Mouse (Mus musculus) c-Kit-negative CD71-positive TER-119-positive erythroid progenitor cells, embryonic 14.5 days (primary cell): ENCODE measurements around the gene Zfp619.
A peak's percentile ranks its signal among the peaks of the same experiment; 100 is the strongest.
"Not testable (repeated sequence)": the region's sequence is repeated elsewhere in the genome, so short reads cannot be mapped to it uniquely, and the experiment has no call there.

ENCODE experiments used
- DNase-seq: peaks from one replicate; pipeline ENCODE4 v3.0.0-alpha.2; 2013; ENCODE audit warnings: low read depth, low spot score

Zfp619 gene

GRCm38 (mm10) chr7:39517616-39518177 is at the start of gene Zfp619:
Gene Zfp619, plus strand, starts transcription at chr7:39517766.
- DNase-seq, result peak; percentile 90

- no peak for DNase-seq
Measured at GRCm38 (mm10) chr7:39479013-39479412, 38.6 kb upstream of the Zfp619 start.

- DNase-seq, result no peak
Measured at GRCm38 (mm10) chr7:39484384-39484783, 33.2 kb upstream of the Zfp619 start.

- no peak for DNase-seq
Measured at GRCm38 (mm10) chr7:39487159-39487853, 30.3 kb upstream of the Zfp619 start.

GRCm38 (mm10) chr7:39487854-39488205 is 29.7 kb upstream of the Zfp619 start:
- no peak for DNase-seq

GRCm38 (mm10) chr7:39494646-39495045 is 22.9 kb upstream of the Zfp619 start:
- DNase-seq, result no peak

- DNase-seq, result no peak
Measured at GRCm38 (mm10) chr7:39504100-39504499, 13.5 kb upstream of the Zfp619 start.

GRCm38 (mm10) chr7:39518362-39518761 is 796 bp downstream of the Zfp619 start:
- no peak for DNase-seq

GRCm38 (mm10) chr7:39523703-39524424 is 6.3 kb downstream of the Zfp619 start:
- no peak for DNase-seq

- DNase-seq, result no peak
Measured at GRCm38 (mm10) chr7:39543151-39543550, 25.6 kb downstream of the Zfp619 start.

- no peak for DNase-seq
Measured at GRCm38 (mm10) chr7:39544242-39545111, 26.9 kb downstream of the Zfp619 start.

GRCm38 (mm10) chr7:39545134-39545533 is 27.6 kb downstream of the Zfp619 start:
- DNase-seq, result no peak

GRCm38 (mm10) chr7:39549336-39549735 is 31.8 kb downstream of the Zfp619 start:
- no peak for DNase-seq

GRCm38 (mm10) chr7:39551976-39552891 is 34.7 kb downstream of the Zfp619 start:
- peak; percentile 89 for DNase-seq

GRCm38 (mm10) chr7:39552993-39553392 is 35.4 kb downstream of the Zfp619 start:
- peak; percentile 19 for DNase-seq

GRCm38 (mm10) chr7:39553871-39554270 is 36.3 kb downstream of the Zfp619 start:
- DNase-seq, result no peak

- no peak for DNase-seq
Measured at GRCm38 (mm10) chr7:39580066-39580465, 62.5 kb downstream of the Zfp619 start.

- DNase-seq, result no peak
Measured at GRCm38 (mm10) chr7:39580601-39581000, 63.0 kb downstream of the Zfp619 start.

- DNase-seq, result not testable (repeated sequence)
Measured at GRCm38 (mm10) chr7:39586834-39587233, 69.3 kb downstream of the Zfp619 start.

GRCm38 (mm10) chr7:39588037-39588436 is 70.5 kb downstream of the Zfp619 start:
- DNase-seq, result no peak
